Mouse (Mus musculus): ENCODE measurements around the gene Cobll1.

Cobll1 gene

DNA sequence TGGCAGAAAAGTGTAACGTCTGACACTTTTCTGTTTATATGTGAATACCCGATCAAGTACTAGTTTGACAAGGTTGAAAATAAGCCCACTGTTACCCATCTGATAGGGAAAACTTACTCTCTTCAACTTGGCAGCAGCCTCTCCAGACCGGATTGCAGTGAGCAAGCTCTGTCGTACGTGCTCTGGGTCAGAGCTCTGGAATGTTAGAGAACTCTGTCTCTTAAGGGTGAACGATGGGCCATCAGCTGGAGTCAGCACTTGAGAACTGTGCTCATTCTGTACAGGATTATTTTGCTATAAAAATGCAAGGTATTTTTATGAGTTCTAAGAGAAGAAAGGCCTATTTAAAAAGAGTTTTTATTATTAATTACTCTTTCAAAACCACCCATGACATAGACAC lies 143.6 kb downstream of the Cobll1 start:
- no peak for DNase-seq (ENCODE audit: low read depth, low spot score)

DNA sequence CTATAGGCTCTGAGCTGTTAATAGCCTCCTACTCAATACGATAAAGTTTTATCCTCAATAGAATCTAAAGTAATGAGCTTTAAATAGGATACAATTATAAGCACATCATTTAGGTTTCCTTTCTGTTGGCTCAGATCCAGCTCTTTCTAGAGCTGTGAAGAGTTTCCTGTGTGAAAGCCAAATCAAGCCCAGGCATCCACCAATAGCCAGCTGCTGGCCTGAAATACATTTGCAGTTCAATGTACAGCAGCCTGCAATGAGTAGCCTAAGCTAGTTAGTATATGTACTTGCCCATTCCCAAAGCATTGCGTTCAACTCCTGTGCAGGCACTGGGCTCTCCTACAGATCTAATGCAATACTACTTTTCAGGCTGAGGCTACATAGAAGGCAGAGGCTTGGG lies 145.2 kb downstream of the Cobll1 start:
- DNase-seq (ENCODE audit: low read depth, low spot score) = no peak

DNA sequence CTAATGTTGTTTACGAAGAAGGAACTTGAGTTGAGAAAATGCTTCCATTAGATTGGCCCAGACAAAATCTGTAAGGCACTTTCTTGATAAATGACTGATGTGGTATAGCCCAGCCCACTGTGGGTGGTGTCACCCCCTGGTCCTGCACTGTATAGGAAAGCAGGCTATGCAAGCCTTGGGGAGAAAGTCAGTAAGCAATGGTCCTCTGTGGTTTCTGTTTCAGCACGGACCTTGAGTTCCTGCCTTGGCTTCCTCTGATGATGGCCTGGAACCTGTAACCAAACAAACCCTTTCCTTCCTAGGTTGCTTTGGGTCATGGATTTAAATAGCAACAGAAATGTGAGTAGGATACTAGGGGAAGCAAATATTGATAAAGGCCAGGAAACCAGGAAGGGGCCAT lies 148.2 kb downstream of the Cobll1 start:
- DNase-seq (ENCODE audit: low read depth, low spot score) = no peak

DNA sequence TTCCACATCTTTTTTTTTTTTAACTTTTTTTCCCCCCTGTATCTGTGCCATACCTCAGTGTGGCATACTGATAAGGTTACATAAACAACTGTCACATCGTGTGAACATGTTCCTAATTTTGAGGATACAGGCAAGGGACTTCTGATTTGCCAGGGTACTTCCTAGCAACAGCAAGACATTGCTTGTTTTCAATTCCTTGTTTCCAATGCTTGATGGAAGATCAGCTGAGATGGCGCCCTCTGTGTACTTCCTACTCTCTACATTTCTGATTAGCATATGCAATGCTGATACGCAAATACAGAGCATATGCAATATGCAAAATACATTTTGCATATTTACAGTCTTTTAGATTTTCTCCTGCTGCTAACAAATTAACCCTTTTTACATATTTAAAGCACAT lies 152.0 kb downstream of the Cobll1 start:
- DNase-seq (ENCODE audit: low read depth, low spot score) = no peak

DNA sequence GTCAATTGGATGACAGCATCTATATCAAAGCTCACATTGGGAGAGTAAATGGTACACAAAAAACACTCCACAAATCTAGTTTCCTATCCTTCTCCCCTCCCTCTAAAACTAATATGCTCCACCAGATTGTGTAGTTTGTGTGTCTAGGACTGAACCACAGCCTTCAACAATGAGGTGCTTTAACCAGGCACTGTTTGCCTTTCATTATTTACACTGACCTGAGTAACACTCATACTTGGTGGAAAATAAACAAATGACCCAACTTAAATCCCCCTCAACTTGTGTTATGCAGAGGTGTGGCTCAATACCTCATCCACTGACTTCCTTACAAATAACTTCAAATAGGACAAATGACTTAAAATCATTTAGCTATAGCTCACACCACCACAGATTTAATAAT lies 155.8 kb downstream of the Cobll1 start:
- no peak for DNase-seq (ENCODE audit: low read depth, low spot score)

DNA sequence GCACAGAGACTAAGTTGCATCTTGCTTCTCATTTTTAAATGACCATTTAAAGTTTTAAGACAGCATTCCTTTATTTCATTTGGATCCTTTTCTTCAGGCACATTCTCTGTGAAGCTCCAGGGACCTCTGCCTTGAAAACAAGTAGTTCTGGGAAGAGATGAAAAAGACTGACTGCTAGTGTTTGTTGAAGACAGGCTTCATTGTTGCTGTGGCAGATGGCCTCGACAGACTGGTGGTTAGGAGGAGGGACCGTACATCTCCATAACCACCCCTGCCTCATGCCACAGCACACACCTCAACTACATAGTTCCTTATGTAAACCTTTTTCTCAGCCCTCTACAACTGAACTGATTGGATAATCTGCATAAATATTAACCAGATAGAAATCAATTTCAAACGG lies 161.7 kb downstream of the Cobll1 start:
- DNase-seq (ENCODE audit: low read depth, low spot score) = no peak

DNA sequence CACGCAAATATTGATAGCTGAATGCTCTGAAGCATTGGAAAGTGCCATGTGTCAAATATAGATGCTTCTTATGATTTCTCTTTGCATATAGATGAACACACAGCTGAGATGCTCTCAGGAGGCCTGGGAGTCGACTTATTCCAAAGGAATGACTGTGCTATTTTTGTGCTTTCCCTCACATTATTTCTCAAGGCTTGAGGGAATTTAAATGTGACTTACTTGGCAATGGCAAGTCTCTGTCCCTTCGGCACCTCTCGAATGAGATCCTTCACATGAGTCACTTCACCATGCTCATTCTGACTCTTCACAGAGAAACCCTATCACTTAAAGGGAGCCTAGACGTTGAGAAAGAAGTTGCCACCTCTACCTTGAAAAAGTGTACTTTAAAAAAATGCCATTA lies 163.4 kb downstream of the Cobll1 start:
- no peak for DNase-seq (ENCODE audit: low read depth, low spot score)

DNA sequence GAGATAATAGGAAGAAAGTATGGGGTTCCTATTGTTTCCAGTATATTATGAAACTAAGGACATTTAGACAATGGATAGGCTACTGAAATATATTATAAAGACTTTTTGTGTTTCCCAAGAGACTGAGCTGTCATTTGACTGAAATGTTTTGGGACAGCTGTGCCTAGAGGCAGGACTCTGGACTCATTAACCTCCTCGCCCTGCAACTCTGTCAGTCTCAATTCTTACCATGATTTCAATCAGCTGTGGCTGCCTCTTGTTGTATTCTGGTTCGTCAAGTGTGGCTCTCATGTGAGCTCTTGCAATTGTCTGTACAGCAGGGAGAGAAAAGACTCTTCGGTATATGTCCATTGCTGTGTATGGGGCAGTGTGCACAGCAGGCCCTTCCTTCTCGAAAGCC lies 163.8 kb downstream of the Cobll1 start:
- DNase-seq (ENCODE audit: low read depth, low spot score) = no peak

DNA sequence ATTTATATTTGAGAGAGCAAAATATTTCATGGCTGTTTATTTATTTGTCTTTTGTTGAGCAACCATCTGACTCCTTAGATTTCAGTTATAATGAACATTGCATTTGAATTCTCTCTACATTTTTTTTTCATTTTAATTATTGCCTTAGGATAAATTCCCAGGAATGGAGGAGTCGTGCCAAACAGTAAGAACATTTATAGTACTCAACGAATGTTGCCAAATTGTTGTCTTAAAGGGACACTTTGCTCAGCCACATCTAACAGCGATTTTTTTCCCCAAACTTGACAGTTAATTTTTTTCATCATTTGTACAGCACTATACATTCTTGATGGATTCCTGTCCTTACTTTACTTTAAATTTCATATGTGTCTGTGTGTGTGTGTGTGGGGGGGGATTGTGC lies 167.0 kb downstream of the Cobll1 start:
- no peak for DNase-seq (ENCODE audit: low read depth, low spot score)

DNA sequence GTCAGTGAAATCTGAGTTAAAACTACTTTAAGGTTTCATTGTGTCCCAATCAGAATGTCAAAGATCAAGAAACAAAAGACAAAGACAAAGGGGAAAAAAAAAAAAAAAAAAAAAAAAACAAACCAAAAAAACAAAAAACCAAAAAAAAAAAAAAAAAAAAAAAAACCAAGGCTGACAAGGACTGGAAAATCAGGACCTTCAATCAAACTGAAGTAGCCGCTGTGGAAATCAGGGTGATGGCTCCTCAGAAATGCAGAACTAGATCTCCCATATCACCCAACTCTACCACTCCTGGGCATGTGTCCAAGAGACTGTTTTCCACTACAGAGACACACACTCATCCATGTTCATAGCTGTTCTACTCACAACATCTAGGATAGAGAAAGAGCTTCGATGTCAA lies 185.4 kb downstream of the Cobll1 start:
- no peak for DNase-seq (ENCODE audit: low read depth, low spot score)

DNA sequence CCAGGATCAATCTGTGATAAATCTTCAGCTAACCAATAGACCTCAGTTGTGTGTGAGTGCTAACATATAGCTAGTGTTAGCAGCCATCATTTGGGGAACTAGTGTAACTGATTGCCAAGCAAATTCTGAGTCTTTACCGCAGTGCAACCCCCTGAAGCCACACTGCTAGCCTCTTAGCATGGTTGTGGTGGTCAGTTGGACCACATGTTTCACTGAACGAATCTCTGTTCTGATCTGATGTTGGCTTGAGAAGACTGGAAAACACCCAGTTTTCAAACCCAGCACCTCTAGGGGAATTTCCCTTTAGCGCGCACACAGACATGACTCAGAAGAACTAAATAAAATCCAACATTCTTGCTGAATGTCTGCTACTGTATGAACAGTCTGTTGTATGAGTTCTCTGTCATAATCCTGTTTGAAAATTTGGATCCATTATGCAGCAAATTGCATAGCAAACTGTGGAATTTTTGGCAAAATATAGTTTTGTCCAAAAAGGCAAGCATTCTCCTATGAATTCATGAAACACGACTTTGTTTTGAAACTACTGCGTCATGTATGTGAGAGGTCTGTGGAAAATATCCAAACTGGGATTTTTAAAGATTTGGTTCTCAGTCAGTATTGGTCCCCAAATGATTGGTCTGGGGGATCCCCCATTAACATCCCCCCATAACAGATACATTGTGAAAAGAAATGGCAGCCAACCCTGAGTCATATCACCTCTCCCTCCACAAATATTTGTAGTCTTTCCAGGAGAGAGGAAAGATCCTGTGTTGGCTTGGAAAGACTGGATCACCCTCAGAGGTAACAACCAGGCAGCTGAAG lies 186.8 kb downstream of the Cobll1 start:
- DNase-seq (ENCODE audit: low read depth, low spot score) = no peak

DNA sequence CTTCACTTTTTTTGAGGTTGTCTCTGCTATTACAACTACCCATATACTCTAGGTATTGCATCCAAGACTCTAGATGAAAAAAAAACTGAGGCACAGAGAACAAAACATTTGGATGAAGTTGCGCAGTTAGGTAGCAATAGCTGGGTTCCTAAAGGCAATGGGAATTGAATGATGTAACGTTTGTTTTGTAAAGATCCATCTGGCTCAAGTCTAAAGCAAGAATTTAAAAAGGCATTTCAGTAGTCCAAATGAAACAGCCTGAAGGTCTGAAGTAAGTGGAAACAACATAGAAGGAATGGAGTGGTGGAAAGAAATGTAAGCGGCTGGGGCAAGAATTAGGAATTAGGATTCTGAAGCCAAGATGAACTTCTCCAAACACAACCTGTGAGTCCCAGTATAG lies 188.4 kb downstream of the Cobll1 start:
- DNase-seq (ENCODE audit: low read depth, low spot score) = no peak

DNA sequence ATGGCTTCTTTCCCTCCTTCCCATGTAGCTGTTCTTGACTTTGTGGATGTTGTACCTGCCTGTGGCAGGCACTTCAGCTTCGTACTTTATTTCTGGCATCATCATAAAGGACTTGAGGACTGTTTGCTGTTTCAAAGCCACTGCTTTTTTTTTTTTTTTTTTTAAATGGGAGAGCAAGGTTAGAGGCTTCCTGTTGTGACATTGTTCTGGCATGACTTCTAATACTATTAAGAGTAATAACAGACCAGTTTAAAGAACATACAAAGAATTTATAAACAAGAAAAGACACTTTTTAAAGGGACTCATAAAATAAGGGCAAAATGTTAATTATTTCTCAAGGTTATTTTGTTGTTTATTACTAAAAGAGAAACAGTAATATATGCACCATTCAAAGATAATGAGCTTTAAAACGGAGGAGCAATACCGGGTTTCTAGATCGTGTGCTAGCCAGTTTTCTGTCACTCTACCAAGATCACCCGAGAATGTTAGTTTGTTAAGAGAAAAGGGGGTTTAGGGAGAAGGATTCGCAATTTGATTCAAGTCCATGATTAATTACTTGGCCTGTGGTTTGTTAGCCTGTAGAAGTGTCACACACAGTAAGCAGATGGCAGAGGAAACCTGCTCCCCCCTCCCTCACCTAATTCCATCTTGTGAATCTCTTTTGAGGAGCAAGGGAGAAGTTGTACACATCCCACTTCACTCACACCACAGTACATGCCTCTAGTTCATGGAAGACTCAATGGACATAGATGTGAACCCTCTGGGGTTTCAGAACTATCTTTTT lies 190.8 kb downstream of the Cobll1 start:
- DNase-seq (ENCODE audit: low read depth, low spot score) = no peak
